Comparison of ENCODE assay signal across 15 mouse cellular contexts in the genomic region with DNA sequence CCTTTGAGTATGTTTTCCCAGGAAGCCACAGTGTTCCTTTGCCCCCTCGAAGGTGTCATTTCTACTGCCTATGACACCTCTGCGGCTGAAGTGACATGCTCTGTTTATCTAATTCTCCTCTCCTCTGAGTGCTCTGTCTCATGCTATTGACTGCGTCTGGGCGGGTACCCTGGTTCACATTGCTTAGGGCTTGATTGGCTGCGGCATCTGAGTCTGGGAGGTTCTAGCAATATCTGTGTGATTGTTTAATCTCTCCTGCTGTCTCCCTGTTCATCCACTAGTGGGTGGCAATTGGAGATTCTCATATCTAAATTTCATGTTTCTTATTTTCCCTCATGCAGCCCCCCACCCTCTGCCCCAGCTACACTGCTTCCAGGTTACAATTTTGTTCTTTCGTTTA. TPM values are rescaled to one million over a fixed set of nuclear protein-coding genes. Genes with fewer than 3 reads are reported as not detected.
DNase-seq lines count a peak whose midpoint lies in the region; ATAC-seq and TF ChIP-seq lines count a peak whose summit lies in the region.
"Had no signal": no experiment of that assay in that cellular context is flagged by ENCODE, and none has a peak within 500 bp of the region (broad histone marks: within the 10 kb centered on the region; RNA-seq: fewer than 3 reads in every experiment).

No protein-coding gene starts in this region.

- peaks cover 53% of the 10 kb centered on the region for H3K4me1 ChIP-seq in embryonic facial prominence, embryonic 13.5 days
- H3K4me1 ChIP-seq in embryonic facial prominence, embryonic 10.5 days, result peaks cover 45% of the 10 kb centered on the region
- H3K4me1 ChIP-seq in lung, postnatal 0 days (ENCODE audit: insufficient read depth, low read depth, low read length), result peaks cover 3% of the 10 kb centered on the region; the same call in 1 of the 2 replicates
- peaks cover 46% of the 10 kb centered on the region for H3K4me1 ChIP-seq in embryonic facial prominence, embryonic 15.5 days
- H3K4me1 ChIP-seq in stomach, postnatal 0 days (replicated peaks; ENCODE audit: control insufficient read depth, insufficient read depth), result peaks cover 20% of the 10 kb centered on the region

- H3K9me3 ChIP-seq in embryonic facial prominence, embryonic 13.5 days, result no peaks in the 10 kb centered on the region
- no peaks in the 10 kb centered on the region for H3K9me3 ChIP-seq in embryonic facial prominence, embryonic 10.5 days
- H3K9me3 ChIP-seq in lung, postnatal 0 days (ENCODE audit: low read length), result no peaks in the 10 kb centered on the region
- no peaks in the 10 kb centered on the region for H3K9me3 ChIP-seq in embryonic facial prominence, embryonic 15.5 days (replicated peaks)
- no peaks in the 10 kb centered on the region for H3K9me3 ChIP-seq in stomach, postnatal 0 days (ENCODE audit: control insufficient read depth, low read length)

- WGBS in embryonic facial prominence, embryonic 13.5 days, result 50% methylated on average over 6 of the region's 6 CpGs
- 62% methylated on average over 6 of the region's 6 CpGs for WGBS in embryonic facial prominence, embryonic 10.5 days
- WGBS in lung, postnatal 0 days, result 44% methylated on average over 6 of the region's 6 CpGs
- WGBS in embryonic facial prominence, embryonic 15.5 days, result 50% methylated on average over 6 of the region's 6 CpGs
- WGBS in stomach, postnatal 0 days, result 39% methylated on average over 6 of the region's 6 CpGs

- no peak for DNase-seq in embryonic facial prominence, embryonic 10.5 days (ENCODE audit: low spot score)
- DNase-seq in lung, postnatal 0 days (ENCODE audit: low spot score), result no peak
- DNase-seq in lung, postnatal 36 days, result no peak
- DNase-seq in stomach, postnatal 0 days (ENCODE audit: low spot score), result no peak
- DNase-seq in urinary bladder, postnatal 25 days (ENCODE audit: low spot score), result no peak
- DNase-seq in left cerebral cortex, adult 18-20 months (ENCODE audit: low spot score in 2 of 2), result no peak
- DNase-seq: gastrocnemius, postnatal 14 days; lung, postnatal 10 days; right cerebral cortex, postnatal 25 days; thymus, postnatal 14 days had no signal

- no peak overlapping the region for H3K9ac ChIP-seq in embryonic facial prominence, embryonic 13.5 days
- no peak overlapping the region for H3K9ac ChIP-seq in lung, postnatal 0 days (replicated peaks; ENCODE audit: low read depth)
- no peak overlapping the region for H3K9ac ChIP-seq in embryonic facial prominence, embryonic 15.5 days
- no peak overlapping the region for H3K9ac ChIP-seq in stomach, postnatal 0 days (ENCODE audit: low read length)
- H3K9ac ChIP-seq: heart, embryonic 13.5 days; hindbrain, embryonic 14.5 days had no signal

- H3K27ac ChIP-seq in embryonic facial prominence, embryonic 13.5 days, result peak overlapping the region; percentile 75
- no peak overlapping the region for H3K27ac ChIP-seq in embryonic facial prominence, embryonic 10.5 days (replicated peaks)
- no peak overlapping the region for H3K27ac ChIP-seq in lung, postnatal 0 days (ENCODE audit: low read length)
- H3K27ac ChIP-seq in embryonic facial prominence, embryonic 15.5 days (replicated peaks), result peak overlapping the region; percentile 84
- H3K27ac ChIP-seq in stomach, postnatal 0 days (replicated peaks), result peak overlapping the region; percentile 82; the same call in 1 of the 2 replicates
- H3K27ac ChIP-seq: hindbrain, embryonic 14.5 days had no signal

- no peak for TF ChIP-seq EP300 in lung, postnatal 0 days (IDR thresholded peaks at IDR 0.05)
- no peak for TF ChIP-seq EP300 in stomach, postnatal 0 days (optimal IDR thresholded peaks at IDR 0.05)

- H3K27me3 ChIP-seq in embryonic facial prominence, embryonic 13.5 days, result no peaks in the 10 kb centered on the region
- H3K27me3 ChIP-seq in embryonic facial prominence, embryonic 10.5 days (replicated peaks; ENCODE audit: low read depth, poor library complexity, severe bottlenecking), result no peaks in the 10 kb centered on the region
- H3K27me3 ChIP-seq in lung, postnatal 0 days (replicated peaks; ENCODE audit: insufficient read depth, low read length), result no peaks in the 10 kb centered on the region
- H3K27me3 ChIP-seq in embryonic facial prominence, embryonic 15.5 days, result no peaks in the 10 kb centered on the region
- no peaks in the 10 kb centered on the region for H3K27me3 ChIP-seq in stomach, postnatal 0 days (ENCODE audit: control insufficient read depth, insufficient read depth, low read length)
- H3K27me3 ChIP-seq: heart, embryonic 13.5 days had no signal

- ATAC-seq in embryonic facial prominence, embryonic 13.5 days (ENCODE audit: insufficient number of reproducible peaks, insufficient read depth, low FRiP score, low TSS enrichment, low read depth), result no peak
- ATAC-seq in lung, postnatal 0 days, result no peak
- no peak for ATAC-seq in embryonic facial prominence, embryonic 15.5 days (ENCODE audit: insufficient number of reproducible peaks, low FRiP score, low TSS enrichment, low read depth)
- ATAC-seq in stomach, postnatal 0 days (ENCODE audit: low FRiP score, low TSS enrichment), result no peak
- ATAC-seq: forebrain, embryonic 14.5 days had no signal

- H3K36me3 ChIP-seq in embryonic facial prominence, embryonic 13.5 days, result peaks cover 22% of the 10 kb centered on the region
- peaks cover 35% of the 10 kb centered on the region for H3K36me3 ChIP-seq in embryonic facial prominence, embryonic 10.5 days (replicated peaks)
- H3K36me3 ChIP-seq in lung, postnatal 0 days (ENCODE audit: insufficient read depth, low read length), result no peaks in the 10 kb centered on the region
- H3K36me3 ChIP-seq in embryonic facial prominence, embryonic 15.5 days, result peaks cover 11% of the 10 kb centered on the region; the same call in 1 of the 2 replicates
- no peaks in the 10 kb centered on the region for H3K36me3 ChIP-seq in stomach, postnatal 0 days (ENCODE audit: control insufficient read depth, insufficient read depth, low read length)

- no peak overlapping the region for H3K4me2 ChIP-seq in embryonic facial prominence, embryonic 13.5 days
- H3K4me2 ChIP-seq in lung, postnatal 0 days (replicated peaks; ENCODE audit: low read depth, low read length), result no peak overlapping the region
- H3K4me2 ChIP-seq in embryonic facial prominence, embryonic 15.5 days (replicated peaks), result no peak overlapping the region
- H3K4me2 ChIP-seq in stomach, postnatal 0 days (replicated peaks; ENCODE audit: low read depth), result no peak overlapping the region
- H3K4me2 ChIP-seq: heart, embryonic 13.5 days; hindbrain, embryonic 14.5 days had no signal

- TF ChIP-seq CTCF in lung, postnatal 0 days (IDR thresholded peaks at IDR 0.05), result peak; percentile 11; the same call in 1 of the 2 replicates
- TF ChIP-seq CTCF in stomach, postnatal 0 days (IDR thresholded peaks at IDR 0.05; ENCODE audit: low read depth), result peak; percentile 33

- H3K4me3 ChIP-seq in embryonic facial prominence, embryonic 13.5 days, result no peak overlapping the region
- H3K4me3 ChIP-seq in embryonic facial prominence, embryonic 10.5 days, result no peak overlapping the region
- H3K4me3 ChIP-seq in lung, postnatal 0 days (ENCODE audit: low read depth, low read length), result no peak overlapping the region
- no peak overlapping the region for H3K4me3 ChIP-seq in embryonic facial prominence, embryonic 15.5 days (replicated peaks)
- no peak overlapping the region for H3K4me3 ChIP-seq in stomach, postnatal 0 days (ENCODE audit: low read depth, low read length)
- H3K4me3 ChIP-seq: heart, embryonic 13.5 days had no signal

RNA-seq across cellular contexts. Expression of a gene that starts 49.6 kb away (rescaled TPM):
- polyA plus RNA-seq in embryonic facial prominence, embryonic 13.5 days (2015; fragmentation: Nextera tagmentation; extraction: Ambion mirVana), result 47.7 and 94.8 TPM in 2 replicates
- polyA plus RNA-seq in embryonic facial prominence, embryonic 10.5 days (2016; fragmentation: Nextera tagmentation; extraction: Ambion mirVana), result 62.1 and 64.1 TPM in 2 replicates
- 34.5 and 39.4 TPM in 2 replicates for polyA plus RNA-seq in lung, postnatal 0 days (2015; fragmentation: Nextera tagmentation; extraction: Ambion mirVana)
- 118 and 123 TPM in 2 replicates for polyA plus RNA-seq in embryonic facial prominence, embryonic 15.5 days (2015; fragmentation: Nextera tagmentation; extraction: Ambion mirVana)
- 26.0 and 29.9 TPM in 2 replicates for polyA plus RNA-seq in stomach, postnatal 0 days (2015; fragmentation: Nextera tagmentation; extraction: Ambion mirVana)
- 10 to 100 TPM; 38.0 to 40.3 TPM for total RNA-seq in left cerebral cortex, adult 18-20 months (2021)

Comparison
In these comparisons a context has a peak if more than half of its experiments do, and no peak if none do; other contexts are left out.
1. H3K27ac ChIP-seq: peak in embryonic facial prominence, embryonic 13.5 days (single experiment), embryonic facial prominence, embryonic 15.5 days (single experiment) and stomach, postnatal 0 days (single experiment); none in embryonic facial prominence, embryonic 10.5 days (single experiment) and lung, postnatal 0 days (single experiment).